Mouse (Mus musculus): ENCODE measurements at regions not wholly inside any gene's neighbourhood (a gene's known extent, or its start where the extent isn't known, plus 50 kb on each side); places are given as distances from the start of the nearest gene placed in this dataset.

DNA sequence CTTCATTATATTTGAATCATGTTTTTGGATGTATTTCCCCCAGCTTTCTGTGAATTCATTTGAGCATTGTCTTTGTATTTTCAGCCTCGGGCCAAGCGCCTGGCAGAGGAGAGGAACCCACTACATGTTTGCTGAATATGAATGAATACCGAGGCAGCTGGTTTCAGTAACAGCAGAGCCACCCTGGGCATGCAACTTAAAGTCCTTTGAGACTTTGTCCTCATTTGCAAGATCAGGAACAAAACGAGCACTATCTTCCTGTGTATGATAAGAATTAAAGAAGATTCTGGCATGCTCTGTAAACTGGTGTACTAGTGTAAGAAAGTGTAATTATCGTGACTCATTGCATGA, 265.0 kb downstream of the Spry2 start:
- Histone ChIP-seq H3K36me3 (ENCODE audit: control insufficient read depth, insufficient read depth, low read length, poor library complexity, severe bottlenecking) (no peaks in the 10 kb centered on the region), H3K9ac (ENCODE audit: low read depth, poor library complexity, severe bottlenecking) (no peak overlapping the region), H3K27ac (ENCODE audit: insufficient read depth, low read length) (no peak overlapping the region), H3K27me3 (ENCODE audit: control insufficient read depth, insufficient read depth, low read length, poor library complexity, severe bottlenecking) (no peaks in the 10 kb centered on the region; the same call in 1 of the 2 replicates), H3K4me1 (ENCODE audit: control insufficient read depth, insufficient read depth, low read length) (peaks cover 2% of the 10 kb centered on the region), H3K4me3 (ENCODE audit: low read depth, low read length) (no peak overlapping the region), H3K9me3 (replicated peaks; ENCODE audit: control insufficient read depth, insufficient read depth, low read length, poor library complexity, severe bottlenecking) (no peaks in the 10 kb centered on the region)
- TF ChIP-seq EP300 (IDR thresholded peaks at IDR 0.05; ENCODE audit: insufficient read depth, low read depth, low read length) (no peak), POLR2A (IDR thresholded peaks at IDR 0.05; ENCODE audit: insufficient read depth, low read length) (no peak), CTCF (IDR thresholded peaks at IDR 0.05; ENCODE audit: low read depth, low read length) (no peak)

- no peak overlapping the region for H3K4me3 ChIP-seq (ENCODE audit: low read depth, low read length)
- H3K27me3 ChIP-seq (ENCODE audit: control insufficient read depth, insufficient read depth, low read length, poor library complexity, severe bottlenecking) = no peaks in the 10 kb centered on the region; the same call in 1 of the 2 replicates
- no peaks in the 10 kb centered on the region for H3K9me3 ChIP-seq (replicated peaks; ENCODE audit: control insufficient read depth, insufficient read depth, low read length, poor library complexity, severe bottlenecking)
- H3K9ac ChIP-seq (ENCODE audit: low read depth, poor library complexity, severe bottlenecking) = no peak overlapping the region
- TF ChIP-seq EP300 (IDR thresholded peaks at IDR 0.05; ENCODE audit: insufficient read depth, low read depth, low read length) (no peak), CTCF (IDR thresholded peaks at IDR 0.05; ENCODE audit: low read depth, low read length) (no peak), POLR2A (IDR thresholded peaks at IDR 0.05; ENCODE audit: insufficient read depth, low read length) (no peak)
- H3K36me3 ChIP-seq (ENCODE audit: control insufficient read depth, insufficient read depth, low read length, poor library complexity, severe bottlenecking) = no peaks in the 10 kb centered on the region
- peaks cover 2% of the 10 kb centered on the region for H3K4me1 ChIP-seq (ENCODE audit: control insufficient read depth, insufficient read depth, low read length)
- H3K27ac ChIP-seq (ENCODE audit: insufficient read depth, low read length) = no peak overlapping the region
Observed at GRCm38 (mm10) chr14:105630867-105631680, 265.5 kb downstream of the Spry2 start.

- Histone ChIP-seq H3K4me1 (ENCODE audit: control insufficient read depth, insufficient read depth, low read length) (peaks cover 2% of the 10 kb centered on the region), H3K27me3 (ENCODE audit: control insufficient read depth, insufficient read depth, low read length, poor library complexity, severe bottlenecking) (no peaks in the 10 kb centered on the region; the same call in 1 of the 2 replicates), H3K4me3 (ENCODE audit: low read depth, low read length) (no peak overlapping the region), H3K27ac (ENCODE audit: insufficient read depth, low read length) (no peak overlapping the region), H3K36me3 (ENCODE audit: control insufficient read depth, insufficient read depth, low read length, poor library complexity, severe bottlenecking) (no peaks in the 10 kb centered on the region), H3K9me3 (replicated peaks; ENCODE audit: control insufficient read depth, insufficient read depth, low read length, poor library complexity, severe bottlenecking) (no peaks in the 10 kb centered on the region), H3K9ac (ENCODE audit: low read depth, poor library complexity, severe bottlenecking) (no peak overlapping the region)
- TF ChIP-seq CTCF (IDR thresholded peaks at IDR 0.05; ENCODE audit: low read depth, low read length) = no peak
- no peak for TF ChIP-seq EP300 (IDR thresholded peaks at IDR 0.05; ENCODE audit: insufficient read depth, low read depth, low read length)
- no peak for TF ChIP-seq POLR2A (IDR thresholded peaks at IDR 0.05; ENCODE audit: insufficient read depth, low read length)
Observed at GRCm38 (mm10) chr14:105630444-105630843, 266.2 kb downstream of the Spry2 start.

- no peak overlapping the region for H3K9ac ChIP-seq (ENCODE audit: low read depth, poor library complexity, severe bottlenecking)
- peaks cover 2% of the 10 kb centered on the region for H3K4me1 ChIP-seq (ENCODE audit: control insufficient read depth, insufficient read depth, low read length)
- H3K4me3 ChIP-seq (ENCODE audit: low read depth, low read length) = no peak overlapping the region
- H3K9me3 ChIP-seq (replicated peaks; ENCODE audit: control insufficient read depth, insufficient read depth, low read length, poor library complexity, severe bottlenecking) = no peaks in the 10 kb centered on the region
- no peaks in the 10 kb centered on the region; the same call in none of the 2 replicates for H3K27me3 ChIP-seq (ENCODE audit: control insufficient read depth, insufficient read depth, low read length, poor library complexity, severe bottlenecking)
- no peak overlapping the region for H3K27ac ChIP-seq (ENCODE audit: insufficient read depth, low read length)
- no peaks in the 10 kb centered on the region for H3K36me3 ChIP-seq (ENCODE audit: control insufficient read depth, insufficient read depth, low read length, poor library complexity, severe bottlenecking)
- TF ChIP-seq POLR2A (IDR thresholded peaks at IDR 0.05; ENCODE audit: insufficient read depth, low read length) (no peak), CTCF (IDR thresholded peaks at IDR 0.05; ENCODE audit: low read depth, low read length) (no peak), EP300 (IDR thresholded peaks at IDR 0.05; ENCODE audit: insufficient read depth, low read depth, low read length) (peak; percentile 71)
Observed at GRCm38 (mm10) chr14:105628673-105629072, 267.9 kb downstream of the Spry2 start.

GRCm38 (mm10) chr14:105624387-105624786, 272.2 kb downstream of the Spry2 start:
- H3K4me1 ChIP-seq (ENCODE audit: control insufficient read depth, insufficient read depth, low read length) = peaks cover 2% of the 10 kb centered on the region
- H3K27ac ChIP-seq (ENCODE audit: insufficient read depth, low read length) = no peak overlapping the region
- TF ChIP-seq EP300 (IDR thresholded peaks at IDR 0.05; ENCODE audit: insufficient read depth, low read depth, low read length) = no peak
- no peak for TF ChIP-seq CTCF (IDR thresholded peaks at IDR 0.05; ENCODE audit: low read depth, low read length)
- no peak for TF ChIP-seq POLR2A (IDR thresholded peaks at IDR 0.05; ENCODE audit: insufficient read depth, low read length)
- no peaks in the 10 kb centered on the region; the same call in 1 of the 2 replicates for H3K27me3 ChIP-seq (ENCODE audit: control insufficient read depth, insufficient read depth, low read length, poor library complexity, severe bottlenecking)
- H3K36me3 ChIP-seq (ENCODE audit: control insufficient read depth, insufficient read depth, low read length, poor library complexity, severe bottlenecking) = no peaks in the 10 kb centered on the region
- H3K9me3 ChIP-seq (replicated peaks; ENCODE audit: control insufficient read depth, insufficient read depth, low read length, poor library complexity, severe bottlenecking) = no peaks in the 10 kb centered on the region
- H3K9ac ChIP-seq (ENCODE audit: low read depth, poor library complexity, severe bottlenecking) = no peak overlapping the region
- H3K4me3 ChIP-seq (ENCODE audit: low read depth, low read length) = no peak overlapping the region

DNA sequence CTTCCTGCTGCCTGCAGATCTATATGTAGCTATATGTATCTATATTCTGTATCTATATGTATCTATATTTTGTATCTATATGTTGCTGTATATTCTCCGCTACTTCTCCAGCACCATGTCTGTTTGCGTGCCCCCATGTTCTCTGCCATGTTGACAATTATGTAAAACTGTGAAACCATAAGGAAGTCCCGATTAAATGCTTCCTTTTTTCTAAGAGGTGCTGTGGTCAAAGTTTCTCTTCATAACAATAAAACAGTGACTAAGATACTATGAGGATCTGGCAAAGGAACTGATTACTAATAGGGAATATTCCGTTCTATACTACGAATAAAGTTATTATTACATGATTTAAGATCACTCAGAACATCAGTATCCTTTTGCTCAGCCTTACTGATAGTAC, 274.5 kb downstream of the Spry2 start:
- no peak overlapping the region for H3K4me3 ChIP-seq (ENCODE audit: low read depth, low read length)
- TF ChIP-seq POLR2A (IDR thresholded peaks at IDR 0.05; ENCODE audit: insufficient read depth, low read length) (no peak), EP300 (IDR thresholded peaks at IDR 0.05; ENCODE audit: insufficient read depth, low read depth, low read length) (no peak), CTCF (IDR thresholded peaks at IDR 0.05; ENCODE audit: low read depth, low read length) (no peak)
- no peaks in the 10 kb centered on the region for H3K36me3 ChIP-seq (ENCODE audit: control insufficient read depth, insufficient read depth, low read length, poor library complexity, severe bottlenecking)
- H3K9me3 ChIP-seq (replicated peaks; ENCODE audit: control insufficient read depth, insufficient read depth, low read length, poor library complexity, severe bottlenecking) = no peaks in the 10 kb centered on the region
- H3K27me3 ChIP-seq (ENCODE audit: control insufficient read depth, insufficient read depth, low read length, poor library complexity, severe bottlenecking) = no peaks in the 10 kb centered on the region; the same call in 1 of the 2 replicates
- H3K4me1 ChIP-seq (ENCODE audit: control insufficient read depth, insufficient read depth, low read length) = no peaks in the 10 kb centered on the region
- no peak overlapping the region for H3K9ac ChIP-seq (ENCODE audit: low read depth, poor library complexity, severe bottlenecking)
- H3K27ac ChIP-seq (ENCODE audit: insufficient read depth, low read length) = no peak overlapping the region
